Mouse (Mus musculus): ENCODE data around the gene Rhobtb1. TPM values are rescaled to one million over a fixed set of nuclear protein-coding genes. Genes with fewer than 3 reads are reported as not detected.

Rhobtb1 gene
- total RNA-seq, 1 experiment: 2.7 TPM

GRCm38 (mm10) chr10:69185894-69186893 is 35.0 kb downstream of the Rhobtb1 start:
- H3K36me3 ChIP-seq (ENCODE audit: control insufficient read depth, insufficient read depth, low read length, poor library complexity, severe bottlenecking): no peaks in the 10 kb centered on the region
- H3K4me1 ChIP-seq (ENCODE audit: control insufficient read depth in 2 of 2, insufficient read depth in 2 of 2, low read length in 2 of 2, poor library complexity in 1 of 2): no peaks in the 10 kb centered on the region
- no peak overlapping the region; the same call in 1 of the 2 replicates for H3K9ac ChIP-seq (ENCODE audit: insufficient read depth, low read depth, low read length, poor library complexity, severe bottlenecking)
- peak; percentile 41 for DNase-seq (ENCODE audit: low read depth, low spot score)
- no peak overlapping the region for H3K27ac ChIP-seq (ENCODE audit: insufficient read depth, low read depth, low read length, poor library complexity, severe bottlenecking)
- no peaks in the 10 kb centered on the region for H3K9me3 ChIP-seq (ENCODE audit: control insufficient read depth, insufficient read depth, low read depth, low read length)
- in situ Hi-C loops (cut with MboI; ENCODE audit: low sequenced_read_pairs in 2 of 2, unreplicated experiment in 2 of 2): no loop called here
- no peak overlapping the region for H3K4me3 ChIP-seq (ENCODE audit: insufficient read depth in 1 of 2, low read depth in 1 of 2, low read length in 2 of 2, poor library complexity in 1 of 2, severe bottlenecking in 1 of 2)
- no peak for TF ChIP-seq ZC3H11A (IDR thresholded peaks at IDR 0.05; ENCODE audit: borderline replicate concordance, low read depth, low read length)
- TF ChIP-seq ZNF384 (IDR thresholded peaks at IDR 0.05; ENCODE audit: low read depth, low read length): peak; percentile 98

DNA sequence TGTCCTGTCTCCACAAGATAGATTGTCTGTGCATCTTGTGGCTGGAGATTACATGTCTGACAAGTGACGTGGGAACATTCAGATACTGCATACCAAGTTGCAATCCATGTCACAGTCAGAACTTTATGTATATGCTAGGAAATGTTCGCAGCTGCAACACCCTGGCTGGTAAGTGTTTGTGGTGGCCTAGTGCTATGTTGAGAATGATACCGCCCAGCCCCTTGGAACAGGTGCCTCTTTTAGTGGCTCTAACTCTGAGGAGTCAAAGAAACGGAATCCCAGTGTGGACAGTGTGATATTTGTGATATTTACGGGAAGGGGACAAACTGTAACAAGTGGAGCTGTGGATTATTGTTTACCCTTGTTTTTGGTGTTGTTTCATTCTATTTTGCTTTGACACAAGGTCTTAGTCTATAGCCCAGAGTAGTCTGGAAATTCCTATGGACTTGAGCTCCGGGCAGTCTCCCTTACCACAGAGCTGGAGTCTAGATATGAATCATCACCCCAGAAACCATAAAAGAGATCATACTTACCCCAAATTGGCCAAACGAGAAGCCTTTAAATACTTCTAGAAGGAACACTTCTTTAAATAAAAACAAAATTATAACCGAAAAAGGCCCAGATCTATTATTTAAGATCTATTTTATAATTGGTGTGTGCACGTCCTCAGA is 36.7 kb downstream of the Rhobtb1 start:
- Histone ChIP-seq H3K9me3 (ENCODE audit: control insufficient read depth, insufficient read depth, low read depth, low read length) (no peaks in the 10 kb centered on the region), H3K9ac (ENCODE audit: insufficient read depth, low read depth, low read length, poor library complexity, severe bottlenecking) (no peak overlapping the region), H3K36me3 (ENCODE audit: control insufficient read depth, insufficient read depth, low read length, poor library complexity, severe bottlenecking) (no peaks in the 10 kb centered on the region), H3K4me1 (ENCODE audit: control insufficient read depth in 2 of 2, insufficient read depth in 2 of 2, low read length in 2 of 2, poor library complexity in 1 of 2) (no peaks in the 10 kb centered on the region), H3K4me3 (ENCODE audit: insufficient read depth in 1 of 2, low read depth in 1 of 2, low read length in 2 of 2, poor library complexity in 1 of 2, severe bottlenecking in 1 of 2) (no peak overlapping the region), H3K27ac (ENCODE audit: insufficient read depth, low read depth, low read length, poor library complexity, severe bottlenecking) (no peak overlapping the region)
- TF ChIP-seq MAFK (IDR thresholded peaks at IDR 0.05; ENCODE audit: insufficient read depth, low read depth, low read length) (no peak), CHD2 (IDR thresholded peaks at IDR 0.05; ENCODE audit: low read depth, low read length) (no peak), ZC3H11A (IDR thresholded peaks at IDR 0.05; ENCODE audit: borderline replicate concordance, low read depth, low read length) (no peak), HCFC1 (IDR thresholded peaks at IDR 0.05; ENCODE audit: borderline replicate concordance, insufficient read depth, low read length) (no peak), ZNF384 (IDR thresholded peaks at IDR 0.05; ENCODE audit: low read depth, low read length) (no peak)
- DNase-seq (ENCODE audit: low read depth, low spot score): no peak
- in situ Hi-C loops (cut with MboI; ENCODE audit: low sequenced_read_pairs in 2 of 2, unreplicated experiment in 2 of 2): no loop called here

GRCm38 (mm10) chr10:69190434-69191160 is 39.4 kb downstream of the Rhobtb1 start:
- Histone ChIP-seq H3K9me3 (ENCODE audit: control insufficient read depth, insufficient read depth, low read depth, low read length) (no peaks in the 10 kb centered on the region), H3K9ac (ENCODE audit: insufficient read depth, low read depth, low read length, poor library complexity, severe bottlenecking) (no peak overlapping the region), H3K36me3 (ENCODE audit: control insufficient read depth, insufficient read depth, low read length, poor library complexity, severe bottlenecking) (no peaks in the 10 kb centered on the region), H3K27ac (ENCODE audit: insufficient read depth, low read depth, low read length, poor library complexity, severe bottlenecking) (no peak overlapping the region), H3K4me1 (ENCODE audit: control insufficient read depth in 2 of 2, insufficient read depth in 2 of 2, low read length in 2 of 2, poor library complexity in 1 of 2) (no peaks in the 10 kb centered on the region), H3K4me3 (ENCODE audit: insufficient read depth in 1 of 2, low read depth in 1 of 2, low read length in 2 of 2, poor library complexity in 1 of 2, severe bottlenecking in 1 of 2) (no peak overlapping the region)
- TF ChIP-seq ZC3H11A (IDR thresholded peaks at IDR 0.05; ENCODE audit: borderline replicate concordance, low read depth, low read length): no peak
- no peak for DNase-seq (ENCODE audit: low read depth, low spot score)
- in situ Hi-C loops (cut with MboI; ENCODE audit: low sequenced_read_pairs in 2 of 2, unreplicated experiment in 2 of 2): no loop called here

DNA sequence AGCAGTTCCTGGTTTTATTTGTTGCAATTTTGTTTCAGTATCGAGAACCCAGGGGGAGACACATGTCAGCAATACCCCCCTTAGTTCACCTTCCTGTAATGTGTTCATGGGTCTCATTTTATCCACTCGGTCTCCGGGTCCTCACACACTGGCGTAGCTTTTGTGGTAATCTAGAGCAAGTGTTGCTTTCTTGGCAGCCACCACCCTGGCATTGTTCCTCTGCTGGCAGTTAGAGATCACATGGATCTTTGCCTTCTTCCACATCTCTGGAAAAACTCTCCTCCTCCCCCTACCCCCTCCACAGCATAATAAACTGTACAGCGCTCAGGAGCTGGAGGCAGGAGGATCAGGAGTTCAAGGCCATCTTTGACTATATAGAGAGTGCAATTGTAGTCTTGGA is 41.0 kb downstream of the Rhobtb1 start:
- DNase-seq (ENCODE audit: low read depth, low spot score): no peak
- H3K36me3 ChIP-seq (ENCODE audit: control insufficient read depth, insufficient read depth, low read length, poor library complexity, severe bottlenecking): no peaks in the 10 kb centered on the region
- H3K9ac ChIP-seq (ENCODE audit: insufficient read depth, low read depth, low read length, poor library complexity, severe bottlenecking): no peak overlapping the region
- no peak overlapping the region for H3K27ac ChIP-seq (ENCODE audit: insufficient read depth, low read depth, low read length, poor library complexity, severe bottlenecking)
- in situ Hi-C loops (cut with MboI; ENCODE audit: low sequenced_read_pairs in 2 of 2, unreplicated experiment in 2 of 2): no loop called here
- TF ChIP-seq HCFC1 (IDR thresholded peaks at IDR 0.05; ENCODE audit: borderline replicate concordance, insufficient read depth, low read length) (no peak), ZNF384 (IDR thresholded peaks at IDR 0.05; ENCODE audit: low read depth, low read length) (no peak), CHD2 (IDR thresholded peaks at IDR 0.05; ENCODE audit: low read depth, low read length) (no peak), MAFK (IDR thresholded peaks at IDR 0.05; ENCODE audit: insufficient read depth, low read depth, low read length) (no peak), ZC3H11A (IDR thresholded peaks at IDR 0.05; ENCODE audit: borderline replicate concordance, low read depth, low read length) (no peak)
- H3K9me3 ChIP-seq (ENCODE audit: control insufficient read depth, insufficient read depth, low read depth, low read length): no peaks in the 10 kb centered on the region
- no peaks in the 10 kb centered on the region for H3K4me1 ChIP-seq (ENCODE audit: control insufficient read depth in 2 of 2, insufficient read depth in 2 of 2, low read length in 2 of 2, poor library complexity in 1 of 2)
- no peak overlapping the region for H3K4me3 ChIP-seq (ENCODE audit: insufficient read depth in 1 of 2, low read depth in 1 of 2, low read length in 2 of 2, poor library complexity in 1 of 2, severe bottlenecking in 1 of 2)

All from ES-E14 (cell line).